In genomic region chr2:136952238-136952637, GRCm38 (mm10) we compare ENCODE assay signal across 14 mouse cellular contexts.
DNase-seq lines count a peak whose midpoint lies in the region; ATAC-seq and TF ChIP-seq lines count a peak whose summit lies in the region.
"Had no signal": no experiment of that assay in that cellular context is flagged by ENCODE, and none has a peak within 500 bp of the region (broad histone marks: within the 10 kb centered on the region; RNA-seq: fewer than 3 reads in every experiment).

No protein-coding gene starts in this region.

- 29% methylated on average over 1 of the region's 1 CpGs for WGBS in intestine, embryonic 15.5 days
- 30% methylated on average over 1 of the region's 1 CpGs for WGBS in intestine, postnatal 0 days

- H3K36me3 ChIP-seq in intestine, embryonic 15.5 days, result no peaks in the 10 kb centered on the region
- no peaks in the 10 kb centered on the region for H3K36me3 ChIP-seq in intestine, postnatal 0 days (ENCODE audit: control insufficient read depth, insufficient read depth)
- H3K36me3 ChIP-seq: embryonic facial prominence, embryonic 12.5 days; neural tube, embryonic 13.5 days had no signal

- H3K9me3 ChIP-seq in intestine, embryonic 15.5 days, result no peaks in the 10 kb centered on the region
- H3K9me3 ChIP-seq in intestine, postnatal 0 days (ENCODE audit: control insufficient read depth), result no peaks in the 10 kb centered on the region
- H3K9me3 ChIP-seq: embryonic facial prominence, embryonic 12.5 days; neural tube, embryonic 13.5 days had no signal

- TF ChIP-seq CTCF in intestine, postnatal 0 days (IDR thresholded peaks at IDR 0.05; ENCODE audit: low read depth), result no peak

- no peaks in the 10 kb centered on the region for H3K27me3 ChIP-seq in intestine, embryonic 15.5 days (replicated peaks)
- no peaks in the 10 kb centered on the region for H3K27me3 ChIP-seq in intestine, postnatal 0 days (replicated peaks; ENCODE audit: control insufficient read depth, insufficient read depth, low read length)
- H3K27me3 ChIP-seq: embryonic facial prominence, embryonic 12.5 days; neural tube, embryonic 13.5 days had no signal

- ATAC-seq in intestine, embryonic 15.5 days, result peak; percentile 26; the same call in 1 of the 2 replicates
- ATAC-seq in intestine, postnatal 0 days, result no peak
- ATAC-seq in common myeloid progenitor, adult 5-6 weeks (replicated peaks; ENCODE audit: low read depth, poor library complexity, severe bottlenecking), result 0 out of 2 replicates have a peak, but pooled peaks have one; percentile 23
- ATAC-seq in megakaryocyte, adult 5-6 weeks (ENCODE audit: poor library complexity, severe bottlenecking), result no peak
- ATAC-seq: hindbrain, postnatal 0 days had no signal

- H3K4me3 ChIP-seq in intestine, embryonic 15.5 days (replicated peaks), result no peak overlapping the region
- no peak overlapping the region for H3K4me3 ChIP-seq in intestine, postnatal 0 days (ENCODE audit: low read depth, low read length)
- H3K4me3 ChIP-seq: embryonic facial prominence, embryonic 12.5 days; neural tube, embryonic 13.5 days had no signal

- H3K27ac ChIP-seq in intestine, embryonic 15.5 days, result no peak overlapping the region
- no peak overlapping the region for H3K27ac ChIP-seq in intestine, postnatal 0 days (ENCODE audit: low read depth, low read length)
- H3K27ac ChIP-seq: embryonic facial prominence, embryonic 12.5 days; hindbrain, postnatal 0 days; macrophage; neural tube, embryonic 13.5 days had no signal

- H3K9ac ChIP-seq in intestine, embryonic 15.5 days, result no peak overlapping the region
- H3K9ac ChIP-seq in intestine, postnatal 0 days (ENCODE audit: low read depth, low read length), result no peak overlapping the region
- H3K9ac ChIP-seq: embryonic facial prominence, embryonic 12.5 days; neural tube, embryonic 13.5 days had no signal

- no peak overlapping the region for H3K4me2 ChIP-seq in intestine, embryonic 15.5 days (replicated peaks)
- no peak overlapping the region for H3K4me2 ChIP-seq in intestine, postnatal 0 days (replicated peaks; ENCODE audit: low read depth)
- H3K4me2 ChIP-seq: embryonic facial prominence, embryonic 12.5 days; neural tube, embryonic 13.5 days had no signal

- peak; percentile 69 to 80 for DNase-seq in kidney, postnatal 25 days
- peak; percentile 35 for DNase-seq in lung, postnatal 36 days
- DNase-seq in spleen, postnatal 4 days (ENCODE audit: low spot score in 2 of 2), result no peak
- DNase-seq in thymus, postnatal 4 days, result no peak
- DNase-seq: adrenal gland, adult 2 months; left cerebral cortex, postnatal 4 days had no signal

- 0 out of 2 replicates have a peak, but pooled peaks cover 4% of the 10 kb centered on the region for H3K4me1 ChIP-seq in intestine, embryonic 15.5 days (replicated peaks)
- H3K4me1 ChIP-seq in intestine, postnatal 0 days (replicated peaks; ENCODE audit: control insufficient read depth, insufficient read depth, low read length), result no peaks in the 10 kb centered on the region

Comparison
In these comparisons a context has a peak if more than half of its experiments do, and no peak if none do; other contexts are left out.
1. ATAC-seq: peak in intestine, embryonic 15.5 days (single experiment) and common myeloid progenitor, adult 5-6 weeks (single experiment); none in intestine, postnatal 0 days (single experiment) and megakaryocyte, adult 5-6 weeks (single experiment).
2. DNase-seq: peak in kidney, postnatal 25 days (2 of 2) and lung, postnatal 36 days (single experiment); none in spleen, postnatal 4 days (0 of 2) and thymus, postnatal 4 days (single experiment).